Mouse (Mus musculus): ENCODE data around the gene Olfr193.
"Not testable (repeated sequence)": the region's sequence is repeated elsewhere in the genome, so short reads cannot be mapped to it uniquely, and the experiment has no call there.

Olfr193 gene

GRCm38 (mm10) chr16:59111781-59112180 is at the start of gene Olfr193:
TSS of gene Olfr193 (minus strand) at chr16:59111881.
- in situ Hi-C loops (cut with MboI; ENCODE audit: low sequenced_read_pairs): no loop called here

- in situ Hi-C loops (cut with MboI; ENCODE audit: low sequenced_read_pairs): no loop called here
These were observed 40.3 kb upstream of the Olfr193 start for GRCm38 (mm10) chr16:59151996-59152395.

- in situ Hi-C loops (cut with MboI; ENCODE audit: low sequenced_read_pairs): no loop called here
These were observed 35.1 kb upstream of the Olfr193 start, which contains the start of gene Olfr195 for GRCm38 (mm10) chr16:59146746-59147145. TSS of gene Olfr195 (plus strand) at chr16:59147046.

- in situ Hi-C loops (cut with MboI; ENCODE audit: low sequenced_read_pairs): no loop called here
These were observed 29.4 kb upstream of the Olfr193 start for GRCm38 (mm10) chr16:59141105-59141504.

GRCm38 (mm10) chr16:59130740-59131139 is 19.1 kb upstream of the Olfr193 start:
- in situ Hi-C loops (cut with MboI; ENCODE audit: low sequenced_read_pairs): no loop called here

GRCm38 (mm10) chr16:59120969-59121368 is 9.3 kb upstream of the Olfr193 start, which contains the start of gene Olfr194:
TSS of gene Olfr194 (minus strand) at chr16:59121069.
- in situ Hi-C loops (cut with MboI; ENCODE audit: low sequenced_read_pairs): no loop called here

- in situ Hi-C loops (cut with MboI; ENCODE audit: low sequenced_read_pairs): not testable (repeated sequence)
These were observed 3.2 kb downstream of the Olfr193 start for GRCm38 (mm10) chr16:59108522-59108921.

- in situ Hi-C loops (cut with MboI; ENCODE audit: low sequenced_read_pairs): no loop called here
These were observed 6.4 kb downstream of the Olfr193 start for GRCm38 (mm10) chr16:59105312-59105711.

- in situ Hi-C loops (cut with MboI; ENCODE audit: low sequenced_read_pairs): not testable (repeated sequence)
These were observed 22.0 kb downstream of the Olfr193 start, which contains the start of gene Olfr191 for GRCm38 (mm10) chr16:59089722-59090121. TSS of gene Olfr191 (minus strand) at chr16:59089822.

GRCm38 (mm10) chr16:59081113-59081512 is 30.6 kb downstream of the Olfr193 start:
- in situ Hi-C loops (cut with MboI; ENCODE audit: low sequenced_read_pairs): not testable (repeated sequence)

GRCm38 (mm10) chr16:59077905-59078304 is 33.8 kb downstream of the Olfr193 start, which contains the start of gene Olfr190:
TSS of gene Olfr190 (minus strand) at chr16:59078005.
- in situ Hi-C loops (cut with MboI; ENCODE audit: low sequenced_read_pairs): no loop called here

- in situ Hi-C loops (cut with MboI; ENCODE audit: low sequenced_read_pairs): no loop called here
These were observed 38.2 kb downstream of the Olfr193 start for GRCm38 (mm10) chr16:59073520-59073919.

GRCm38 (mm10) chr16:59071755-59072154 is 39.9 kb downstream of the Olfr193 start:
- in situ Hi-C loops (cut with MboI; ENCODE audit: low sequenced_read_pairs): no loop called here

- in situ Hi-C loops (cut with MboI; ENCODE audit: low sequenced_read_pairs): not testable (repeated sequence)
These were observed 49.3 kb downstream of the Olfr193 start for GRCm38 (mm10) chr16:59062411-59062810.
